Mouse (Mus musculus): ENCODE measurements around the gene Fam166a. TPM values are rescaled to one million over a fixed set of nuclear protein-coding genes. Genes with fewer than 3 reads are reported as not detected.

The Fam166a gene
- polyA plus RNA-seq, 1 experiment: 0.11 TPM

DNA sequence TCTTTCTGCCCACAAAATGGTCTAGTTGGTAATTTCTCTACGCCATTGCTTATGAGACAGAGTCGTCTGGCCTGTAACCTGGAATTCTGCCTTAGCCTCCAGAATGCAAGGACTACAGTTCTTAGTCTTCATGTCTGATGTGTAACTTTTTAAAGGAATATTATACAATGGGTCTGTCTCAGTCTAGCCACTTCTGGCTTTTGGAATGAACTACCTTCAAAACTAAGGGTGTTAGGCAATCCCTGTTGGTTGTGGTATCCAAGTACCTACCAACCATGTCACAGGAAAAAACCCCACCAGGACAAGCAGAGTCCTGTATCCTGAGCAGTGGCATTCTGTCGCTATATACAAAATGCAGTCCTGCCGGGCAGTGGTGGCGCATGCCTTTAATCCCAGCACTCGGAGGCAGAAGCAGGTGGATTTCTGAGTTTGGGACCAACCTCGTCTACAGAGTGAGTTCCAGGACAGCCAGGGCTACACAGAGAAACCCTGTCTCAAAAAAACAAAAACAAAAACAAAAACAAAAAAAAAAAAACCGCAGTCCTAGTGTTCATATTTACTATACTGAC lies 7.3 kb downstream of the Fam166a start:
- Histone ChIP-seq H3K27ac (ENCODE audit: insufficient read depth, low read length) (peak overlapping the region; percentile 78; the same call in 1 of the 2 replicates), H3K4me1 (ENCODE audit: control insufficient read depth, insufficient read depth, low read length) (peaks cover 4% of the 10 kb centered on the region; the same call in 1 of the 2 replicates), H3K27me3 (ENCODE audit: control insufficient read depth, insufficient read depth, low read length) (no peaks in the 10 kb centered on the region), H3K4me3 (replicated peaks; ENCODE audit: insufficient read depth, low read depth, low read length) (no peak overlapping the region)
- WGBS: 54% methylated on average over 8 of the region's 8 CpGs
- no peak for DNase-seq
- TF ChIP-seq POLR2A (IDR thresholded peaks at IDR 0.05; ENCODE audit: borderline replicate concordance, insufficient read depth, low read length) (no peak), CTCF (IDR thresholded peaks at IDR 0.05; ENCODE audit: borderline replicate concordance, insufficient read depth, low read depth, low read length) (no peak)

DNA sequence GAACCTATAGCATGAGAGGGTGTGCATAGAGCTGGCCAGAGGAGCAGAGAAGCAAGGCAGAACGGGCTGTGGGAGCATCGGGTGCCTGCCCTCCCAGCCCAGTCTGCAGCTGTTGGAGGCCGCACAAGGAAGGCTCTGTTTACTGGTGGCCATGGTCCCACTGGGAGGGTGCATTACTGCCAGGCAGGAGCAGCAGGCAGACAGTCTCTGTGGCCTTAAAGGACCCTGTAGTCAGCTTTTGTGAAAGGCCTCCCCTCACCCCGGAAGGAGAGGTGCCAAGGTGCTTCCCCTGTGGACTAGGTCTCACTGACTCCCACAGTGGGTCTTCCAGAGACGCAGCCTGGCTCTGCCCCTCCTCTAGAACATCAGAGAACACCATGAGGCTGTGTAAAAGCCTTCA lies 8.3 kb downstream of the Fam166a start:
- 31% methylated on average over 5 of the region's 5 CpGs for WGBS

GRCm38 (mm10) chr2:25227406-25227805 lies 8.9 kb downstream of the Fam166a start:
- H3K27me3 ChIP-seq (ENCODE audit: control insufficient read depth, insufficient read depth, low read length): no peaks in the 10 kb centered on the region
- no peak for DNase-seq
- peak overlapping the region; percentile 43; the same call in 1 of the 2 replicates for H3K27ac ChIP-seq (ENCODE audit: insufficient read depth, low read length)
- TF ChIP-seq CTCF (IDR thresholded peaks at IDR 0.05; ENCODE audit: borderline replicate concordance, insufficient read depth, low read depth, low read length) (no peak), POLR2A (IDR thresholded peaks at IDR 0.05; ENCODE audit: borderline replicate concordance, insufficient read depth, low read length) (no peak)
- peaks cover 4% of the 10 kb centered on the region; the same call in 1 of the 2 replicates for H3K4me1 ChIP-seq (ENCODE audit: control insufficient read depth, insufficient read depth, low read length)
- no peak overlapping the region for H3K4me3 ChIP-seq (replicated peaks; ENCODE audit: insufficient read depth, low read depth, low read length)
- 87% methylated on average over 4 of the region's 4 CpGs for WGBS

More for the DNA sequence above, 8.3 kb downstream of the Fam166a start:
- peak; percentile 42 to 58 for DNase-seq
- no peaks in the 10 kb centered on the region for H3K27me3 ChIP-seq (ENCODE audit: control insufficient read depth, insufficient read depth, low read length)
- no peak for TF ChIP-seq POLR2A (IDR thresholded peaks at IDR 0.05; ENCODE audit: borderline replicate concordance, insufficient read depth, low read length)
- TF ChIP-seq CTCF (IDR thresholded peaks at IDR 0.05; ENCODE audit: borderline replicate concordance, insufficient read depth, low read depth, low read length): no peak
- H3K27ac ChIP-seq (ENCODE audit: insufficient read depth, low read length): 0 out of 2 replicates have a peak overlapping the region, but pooled peaks have one; percentile 43
- H3K4me1 ChIP-seq (ENCODE audit: control insufficient read depth, insufficient read depth, low read length): peaks cover 4% of the 10 kb centered on the region; the same call in 1 of the 2 replicates
- no peak overlapping the region for H3K4me3 ChIP-seq (replicated peaks; ENCODE audit: insufficient read depth, low read depth, low read length)

GRCm38 (mm10) chr2:25228431-25228889 lies 9.9 kb downstream of the Fam166a start:
- H3K27ac ChIP-seq (ENCODE audit: insufficient read depth, low read length): peak overlapping the region; percentile 69
- peaks cover 4% of the 10 kb centered on the region; the same call in 1 of the 2 replicates for H3K4me1 ChIP-seq (ENCODE audit: control insufficient read depth, insufficient read depth, low read length)
- under 1% methylated on average over 7 of the region's 7 CpGs for WGBS
- DNase-seq: peak; percentile 85 to 90
- H3K4me3 ChIP-seq (replicated peaks; ENCODE audit: insufficient read depth, low read depth, low read length): peak overlapping the region; percentile 37
- TF ChIP-seq CTCF (IDR thresholded peaks at IDR 0.05; ENCODE audit: borderline replicate concordance, insufficient read depth, low read depth, low read length) (peak; percentile 85), POLR2A (IDR thresholded peaks at IDR 0.05; ENCODE audit: borderline replicate concordance, insufficient read depth, low read length) (no peak)
- H3K27me3 ChIP-seq (ENCODE audit: control insufficient read depth, insufficient read depth, low read length): no peaks in the 10 kb centered on the region

DNA sequence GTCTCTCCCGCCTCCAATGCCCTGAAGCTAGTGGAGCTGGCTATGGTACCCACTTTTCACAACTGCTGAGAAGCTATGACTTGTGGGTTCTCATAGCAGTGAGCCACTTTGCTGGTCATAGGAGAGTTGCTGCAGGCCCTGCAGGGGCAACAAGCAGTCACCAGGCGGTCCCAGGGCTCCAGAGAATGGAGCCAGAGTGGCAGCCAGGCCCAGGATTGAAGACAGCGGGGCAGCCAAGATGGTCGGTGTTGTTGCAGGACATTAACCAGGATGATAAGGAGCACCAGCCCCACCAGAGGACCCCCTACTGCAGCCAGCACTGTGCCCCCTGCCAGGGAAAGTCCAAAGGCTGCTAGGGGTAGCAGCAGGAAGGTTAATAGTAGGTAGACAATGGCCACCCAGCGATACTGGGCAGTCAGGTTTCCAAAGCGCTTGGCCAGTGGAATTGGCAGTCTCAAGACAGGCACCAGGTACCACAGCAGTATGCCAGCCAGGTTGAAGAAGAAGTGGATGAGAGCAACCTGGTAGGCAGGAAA lies 10.5 kb downstream of the Fam166a start:
- H3K4me1 ChIP-seq (ENCODE audit: control insufficient read depth, insufficient read depth, low read length): peaks cover 4% of the 10 kb centered on the region; the same call in 1 of the 2 replicates
- no peak overlapping the region for H3K4me3 ChIP-seq (replicated peaks; ENCODE audit: insufficient read depth, low read depth, low read length)
- TF ChIP-seq POLR2A (IDR thresholded peaks at IDR 0.05; ENCODE audit: borderline replicate concordance, insufficient read depth, low read length) (no peak), CTCF (IDR thresholded peaks at IDR 0.05; ENCODE audit: borderline replicate concordance, insufficient read depth, low read depth, low read length) (no peak)
- H3K27ac ChIP-seq (ENCODE audit: insufficient read depth, low read length): peak overlapping the region; percentile 38
- 67% methylated on average over 6 of the region's 6 CpGs for WGBS
- DNase-seq: no peak
- H3K27me3 ChIP-seq (ENCODE audit: control insufficient read depth, insufficient read depth, low read length): no peaks in the 10 kb centered on the region

DNA sequence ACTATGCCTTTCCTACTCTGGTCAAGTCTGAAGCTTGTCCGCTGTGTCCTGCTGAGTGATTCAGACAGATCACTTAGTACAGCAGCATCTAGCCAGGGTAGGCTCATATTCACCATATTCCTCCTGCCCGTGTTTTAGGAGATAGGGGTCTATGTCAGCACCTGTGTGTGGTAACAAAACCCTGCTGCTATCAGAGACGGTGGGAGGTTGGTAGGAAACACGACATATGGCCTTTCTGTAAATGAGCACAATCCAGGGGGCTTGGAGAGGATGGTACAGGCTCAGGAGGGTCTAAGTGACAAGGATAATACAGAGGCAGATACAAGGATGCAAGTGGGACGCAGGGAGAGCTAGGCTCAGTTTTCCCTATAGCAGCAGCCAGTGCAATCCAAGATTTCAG lies 11.0 kb downstream of the Fam166a start:
- no peak overlapping the region for H3K4me3 ChIP-seq (replicated peaks; ENCODE audit: insufficient read depth, low read depth, low read length)

DNA sequence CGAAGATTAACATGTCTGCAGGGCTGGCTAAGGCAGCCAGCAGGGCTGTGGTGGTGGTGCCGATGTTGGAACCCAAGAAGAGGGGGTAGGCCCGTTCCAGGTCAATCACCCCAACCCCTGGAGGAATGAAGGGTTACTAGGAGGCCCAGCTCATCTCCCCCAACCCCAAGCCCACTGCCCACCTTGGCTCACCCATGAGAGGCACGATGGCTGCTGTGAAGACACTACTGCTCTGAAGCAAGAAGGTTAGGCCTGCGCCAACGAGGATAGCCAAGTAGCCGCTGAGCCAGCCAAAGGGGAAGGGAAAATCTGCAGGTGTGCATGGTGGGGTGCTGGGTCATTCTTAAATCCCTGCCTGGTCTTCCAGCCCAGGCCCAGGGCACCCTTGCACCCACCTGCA lies 12.0 kb downstream of the Fam166a start:
- 74% methylated on average over 7 of the region's 7 CpGs for WGBS
- H3K27me3 ChIP-seq (ENCODE audit: control insufficient read depth, insufficient read depth, low read length): no peaks in the 10 kb centered on the region
- H3K4me1 ChIP-seq (ENCODE audit: control insufficient read depth, insufficient read depth, low read length): peaks cover 4% of the 10 kb centered on the region; the same call in 1 of the 2 replicates
- DNase-seq: no peak
- TF ChIP-seq CTCF (IDR thresholded peaks at IDR 0.05; ENCODE audit: borderline replicate concordance, insufficient read depth, low read depth, low read length) (no peak), POLR2A (IDR thresholded peaks at IDR 0.05; ENCODE audit: borderline replicate concordance, insufficient read depth, low read length) (no peak)
- no peak overlapping the region for H3K4me3 ChIP-seq (replicated peaks; ENCODE audit: insufficient read depth, low read depth, low read length)
- H3K27ac ChIP-seq (ENCODE audit: insufficient read depth, low read length): no peak overlapping the region

More for the DNA sequence above, 11.0 kb downstream of the Fam166a start:
- H3K27ac ChIP-seq (ENCODE audit: insufficient read depth, low read length): no peak overlapping the region
- DNase-seq: no peak
- H3K27me3 ChIP-seq (ENCODE audit: control insufficient read depth, insufficient read depth, low read length): no peaks in the 10 kb centered on the region
- no peak for TF ChIP-seq POLR2A (IDR thresholded peaks at IDR 0.05; ENCODE audit: borderline replicate concordance, insufficient read depth, low read length)
- no peak for TF ChIP-seq CTCF (IDR thresholded peaks at IDR 0.05; ENCODE audit: borderline replicate concordance, insufficient read depth, low read depth, low read length)
- H3K4me1 ChIP-seq (ENCODE audit: control insufficient read depth, insufficient read depth, low read length): peaks cover 4% of the 10 kb centered on the region; the same call in 1 of the 2 replicates
- 87% methylated on average over 5 of the region's 5 CpGs for WGBS

DNA sequence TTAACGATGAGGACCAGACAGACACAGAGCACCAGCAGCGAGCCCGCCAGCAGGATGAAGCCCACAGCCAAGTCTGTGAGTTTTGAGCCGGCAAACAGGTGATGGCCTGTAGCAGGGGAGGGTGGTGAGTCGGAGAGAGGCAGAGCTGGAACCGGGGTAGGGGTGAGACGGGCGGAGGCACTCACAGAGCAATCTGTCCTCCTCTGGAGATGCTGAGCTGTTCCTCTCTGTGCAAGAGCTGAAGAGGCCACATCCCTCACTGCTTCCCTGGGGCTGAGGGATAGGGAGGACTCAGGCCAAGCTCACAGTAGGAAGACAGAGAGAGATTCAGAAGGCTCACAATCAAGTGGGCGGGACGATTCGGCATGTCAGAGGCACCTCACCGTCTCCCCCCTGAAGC lies 12.5 kb downstream of the Fam166a start:
- no peak for DNase-seq
- TF ChIP-seq CTCF (IDR thresholded peaks at IDR 0.05; ENCODE audit: borderline replicate concordance, insufficient read depth, low read depth, low read length): no peak
- no peak for TF ChIP-seq POLR2A (IDR thresholded peaks at IDR 0.05; ENCODE audit: borderline replicate concordance, insufficient read depth, low read length)
- Histone ChIP-seq H3K4me3 (replicated peaks; ENCODE audit: insufficient read depth, low read depth, low read length) (no peak overlapping the region), H3K27me3 (ENCODE audit: control insufficient read depth, insufficient read depth, low read length) (no peaks in the 10 kb centered on the region), H3K4me1 (ENCODE audit: control insufficient read depth, insufficient read depth, low read length) (peaks cover 4% of the 10 kb centered on the region; the same call in 1 of the 2 replicates), H3K27ac (ENCODE audit: insufficient read depth, low read length) (no peak overlapping the region)
- WGBS: 40% methylated on average over 12 of the region's 12 CpGs
